ENCODE assay signal across 16 mouse cellular contexts in genomic region chr7:112721859-112722258, GRCm38 (mm10). TPM values are rescaled to one million over a fixed set of nuclear protein-coding genes. Genes with fewer than 3 reads are reported as not detected.
"Had no signal": no experiment of that assay in that cellular context is flagged by ENCODE, and none has a peak within 500 bp of the region (broad histone marks: within the 10 kb centered on the region; RNA-seq: fewer than 3 reads in every experiment).

No protein-coding gene starts in this region.

- H3K9ac ChIP-seq: limb, embryonic 13.5 days; lung, embryonic 14.5 days; midbrain, embryonic 13.5 days had no signal

- H3K36me3 ChIP-seq: limb, embryonic 10.5 days; limb, embryonic 13.5 days; midbrain, embryonic 13.5 days had no signal

- H3K4me3 ChIP-seq: layer of hippocampus, adult 2 months; limb, embryonic 10.5 days; limb, embryonic 13.5 days; midbrain, embryonic 10.5 days; midbrain, embryonic 13.5 days had no signal

- H3K27me3 ChIP-seq: limb, embryonic 13.5 days; midbrain, embryonic 13.5 days had no signal

- DNase-seq: kidney, adult 2 months; kidney, postnatal 25 days; layer of hippocampus, adult 9-11 months; lung, embryonic 14.5 days; thymus, adult 18-20 months; thymus, postnatal 36 days had no signal

- H3K9me3 ChIP-seq: limb, embryonic 10.5 days; limb, embryonic 13.5 days; midbrain, embryonic 10.5 days; midbrain, embryonic 13.5 days had no signal

- ATAC-seq: intestine, postnatal 0 days; lung, postnatal 0 days; midbrain, embryonic 13.5 days had no signal

- H3K27ac ChIP-seq: kidney, postnatal 0 days; layer of hippocampus, adult 2 months; limb, embryonic 10.5 days; limb, embryonic 13.5 days; macrophage; midbrain, embryonic 10.5 days; midbrain, embryonic 13.5 days had no signal

- H3K4me2 ChIP-seq: limb, embryonic 13.5 days; lung, embryonic 14.5 days; midbrain, embryonic 13.5 days had no signal

RNA-seq across cellular contexts. Expression of gene Tead1, which starts 42.7 kb away (rescaled TPM):
- total RNA-seq: megakaryocyte, adult 5-6 weeks had no signal
- polyA plus RNA-seq: macrophage had no signal
